Mouse (Mus musculus) lung, embryonic 14.5 days (tissue): ENCODE results near the gene Mrpl20. TPM values are rescaled to one million over a fixed set of nuclear protein-coding genes. Genes with fewer than 3 reads are reported as not detected.
A peak's percentile ranks its signal among the peaks of the same experiment; 100 is the strongest.

ENCODE experiments used
- ATAC-seq: fragments of 200-750 bp; cut with Nextera tagmentation; 2 replicates; pipeline ENCODE4 v1.8.0; 2017; ENCODE audit warnings: mild to moderate bottlenecking, moderate TSS enrichment, moderate library complexity; ENCODE audit not compliant: insufficient read depth
- DNase-seq: peaks from one replicate; pipeline ENCODE4 v3.0.0-alpha.2; 2015
- H3K27ac ChIP-seq: fragments of 300-500 bp; sonication (generic); 2 replicates; pipeline ENCODE4 v1.5.1; 2014; ENCODE audit warnings: low read depth, mild to moderate bottlenecking, moderate library complexity
- H3K27me3 ChIP-seq: fragments of 300-500 bp; sonication (generic); 2 replicates; pipeline ENCODE4 v1.6.1; 2014; ENCODE audit warnings: low read length, control low read depth; ENCODE audit not compliant: insufficient read depth
- H3K36me3 ChIP-seq: fragments of 300-500 bp; sonication (generic); 2 replicates; pipeline ENCODE4 v1.6.1; 2014; ENCODE audit warnings: control low read depth; ENCODE audit not compliant: insufficient read depth
- H3K4me1 ChIP-seq: fragments of 300-500 bp; sonication (generic); 2 replicates; pipeline ENCODE4 v1.6.1; 2014; ENCODE audit warnings: antibody characterized with exemption, control low read depth; ENCODE audit not compliant: insufficient read depth
- H3K4me2 ChIP-seq: fragments of 300-500 bp; sonication (generic); 2 replicates; pipeline ENCODE4 v1.6.1; 2014; ENCODE audit warnings: mild to moderate bottlenecking
- H3K4me3 ChIP-seq: fragments of 300-500 bp; sonication (generic); 2 replicates; pipeline ENCODE4 v1.5.1; 2014; ENCODE audit warnings: low read depth, low read length
- H3K9ac ChIP-seq: fragments of 300-500 bp; sonication (generic); 2 replicates; pipeline ENCODE4 v1.6.1; 2014
- H3K9me3 ChIP-seq: fragments of 300-500 bp; sonication (generic); 2 replicates; pipeline ENCODE4 v1.6.1; 2016; ENCODE audit warnings: low read depth, low read length, control low read depth
- CTCF ChIP-seq: IDR thresholded peaks from 2 replicates; pipeline ENCODE4 v1.5.1; 2016; ENCODE audit warnings: antibody characterized with exemption, low read depth
- WGBS: fragments of 180-500 bp; shearing (Covaris S2); extraction: QIAGEN DNeasy Blood & Tissue Kit; methylation state at CpG from one replicate; pipeline ENCODE4 v1.1.7; 2014; 5-methylcytosine and 5-hydroxymethylcytosine counted together
- microRNA-seq: library from miRNA; unstranded; fragments of <30 nt; microRNA quantifications from one replicate; pipeline ENCODE4, GENCODE M21; 2016; ENCODE audit warnings: borderline number of aligned reads
- polyA plus RNA-seq: library from polyadenylated mRNA; unstranded; fragments of >200 nt; fragmentation: Nextera tagmentation; extraction: Ambion mirVana; gene quantifications from 2 replicates; pipeline ENCODE4 v1.2.1, GENCODE M21; 2014

Gene Mrpl20
- polyA plus RNA-seq, 1 experiment from 2014 or later = 231 TPM

DNA sequence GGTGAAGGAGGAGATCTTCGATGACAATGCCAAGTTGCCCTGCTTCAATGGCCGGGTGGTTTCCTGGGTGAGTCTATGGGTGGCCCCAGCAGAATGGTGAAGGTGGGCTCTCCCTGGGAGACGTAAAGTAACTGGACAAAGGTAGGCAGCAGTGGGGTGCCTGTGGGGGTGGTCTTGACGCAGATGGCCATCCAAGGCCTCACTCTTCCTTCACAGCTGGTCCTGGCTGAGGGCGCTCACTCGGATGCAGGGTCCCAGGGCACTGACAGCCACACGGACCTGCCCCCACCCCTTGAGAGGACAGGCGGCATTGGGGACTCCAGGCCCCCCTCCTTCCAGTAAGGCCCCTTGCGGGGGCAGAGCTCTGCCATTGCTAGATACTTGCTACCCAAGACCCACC is 50.7 kb downstream of the Mrpl20 start:
- Histone ChIP-seq H3K9ac (no peak overlapping the region), H3K4me3 (no peak overlapping the region), H3K4me2 (no peak overlapping the region), H3K9me3 (no peaks in the 10 kb centered on the region), H3K27ac (no peak overlapping the region), H3K36me3 (peaks cover 52% of the 10 kb centered on the region), H3K4me1 (0 out of 2 replicates have a peak, but pooled peaks cover 3% of the 10 kb centered on the region), H3K27me3 (no peaks in the 10 kb centered on the region)
- WGBS = 87% methylated on average over 9 of the region's 9 CpGs
- ATAC-seq (no peak), DNase-seq (no peak)
- no peak for TF ChIP-seq CTCF

DNA sequence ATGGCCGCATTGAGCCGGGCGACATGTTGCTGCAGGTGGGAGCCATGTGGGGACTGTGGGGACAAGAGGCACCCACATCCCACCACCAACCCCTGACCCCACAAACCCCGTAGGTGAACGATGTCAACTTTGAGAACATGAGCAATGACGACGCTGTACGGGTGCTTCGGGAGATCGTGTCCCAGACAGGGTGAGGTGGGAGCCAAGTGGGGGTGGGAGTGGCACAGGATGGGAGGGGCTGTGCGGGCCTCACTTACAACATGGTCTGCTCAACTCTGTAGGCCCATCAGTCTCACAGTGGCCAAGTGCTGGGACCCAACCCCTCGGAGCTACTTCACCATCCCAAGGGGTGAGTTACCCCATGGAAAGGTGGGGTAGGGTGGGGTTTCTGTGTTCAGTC is 52.3 kb downstream of the Mrpl20 start:
- no peak overlapping the region for H3K27ac ChIP-seq
- H3K4me1 ChIP-seq = no peaks in the 10 kb centered on the region
- DNase-seq = no peak
- no peaks in the 10 kb centered on the region for H3K27me3 ChIP-seq
- no peak for ATAC-seq
- WGBS = 96% methylated on average over 12 of the region's 12 CpGs
- H3K4me2 ChIP-seq = no peak overlapping the region
- no peak for TF ChIP-seq CTCF
- peaks cover 63% of the 10 kb centered on the region for H3K36me3 ChIP-seq
- no peak overlapping the region for H3K4me3 ChIP-seq
- H3K9ac ChIP-seq = no peak overlapping the region
- H3K9me3 ChIP-seq = no peaks in the 10 kb centered on the region

DNA sequence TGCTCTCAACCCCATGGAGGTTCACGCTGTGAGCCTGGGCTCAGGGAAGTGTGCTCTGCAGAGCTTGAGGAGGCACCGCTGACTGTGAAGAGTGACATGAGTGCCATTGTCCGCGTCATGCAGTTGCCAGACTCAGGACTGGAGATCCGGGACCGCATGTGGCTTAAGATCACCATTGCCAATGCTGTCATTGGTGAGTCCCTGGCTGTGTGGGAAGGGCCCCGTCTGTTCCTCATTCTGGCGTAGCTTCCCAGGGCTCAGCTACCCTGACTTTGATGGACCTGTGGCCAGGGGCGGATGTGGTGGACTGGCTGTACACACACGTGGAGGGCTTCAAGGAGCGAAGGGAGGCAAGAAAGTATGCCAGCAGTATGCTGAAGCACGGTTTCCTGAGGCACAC is 53.4 kb downstream of the Mrpl20 start:
- Histone ChIP-seq H3K4me1 (no peaks in the 10 kb centered on the region), H3K27ac (no peak overlapping the region), H3K27me3 (no peaks in the 10 kb centered on the region), H3K9me3 (no peaks in the 10 kb centered on the region), H3K9ac (no peak overlapping the region), H3K36me3 (peaks cover 70% of the 10 kb centered on the region), H3K4me3 (no peak overlapping the region), H3K4me2 (no peak overlapping the region)
- ATAC-seq (no peak), DNase-seq (no peak)
- 87% methylated on average over 12 of the region's 12 CpGs for WGBS
- TF ChIP-seq CTCF = no peak

GRCm38 (mm10) chr4:155856881-155857280 is 54.2 kb downstream of the Mrpl20 start:
- peaks cover 70% of the 10 kb centered on the region for H3K36me3 ChIP-seq
- no peak for TF ChIP-seq CTCF

DNA sequence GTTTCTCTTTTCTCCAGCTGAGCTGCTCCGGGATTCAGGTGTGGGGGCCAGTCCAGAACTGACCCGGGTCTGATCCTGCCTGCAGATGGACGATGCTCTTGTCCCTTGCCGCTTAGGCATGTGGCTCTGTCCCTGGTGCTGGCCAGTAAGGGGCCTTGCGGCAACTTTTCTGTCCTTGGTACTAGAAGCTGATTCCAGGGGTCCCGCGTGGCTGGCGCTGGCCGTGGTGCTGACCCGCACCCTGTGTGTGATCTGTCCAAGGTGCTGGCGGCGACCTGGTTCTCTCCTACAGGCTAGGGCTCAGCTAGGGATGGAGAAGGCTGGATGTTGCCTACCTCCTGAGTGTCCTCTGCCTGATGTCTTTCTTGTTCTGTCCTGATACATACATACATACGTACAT is 56.6 kb downstream of the Mrpl20 start:
- no peak for TF ChIP-seq CTCF
- DNase-seq (peak; percentile 90), ATAC-seq (peak; percentile 65)
- no peak overlapping the region for H3K27ac ChIP-seq
- H3K4me2 ChIP-seq = no peak overlapping the region
- H3K4me1 ChIP-seq = no peaks in the 10 kb centered on the region
- no peak overlapping the region for H3K9ac ChIP-seq
- H3K36me3 ChIP-seq = peaks cover 59% of the 10 kb centered on the region
- no peak overlapping the region for H3K4me3 ChIP-seq
- no peaks in the 10 kb centered on the region for H3K9me3 ChIP-seq
- 15% methylated on average over 13 of the region's 13 CpGs for WGBS
- H3K27me3 ChIP-seq = no peaks in the 10 kb centered on the region

More at GRCm38 (mm10) chr4:155856881-155857280, 54.2 kb downstream of the Mrpl20 start:
- Histone ChIP-seq H3K9me3 (no peaks in the 10 kb centered on the region), H3K4me3 (no peak overlapping the region), H3K27ac (no peak overlapping the region), H3K4me1 (no peaks in the 10 kb centered on the region), H3K4me2 (no peak overlapping the region), H3K9ac (no peak overlapping the region), H3K27me3 (no peaks in the 10 kb centered on the region)
- 75% methylated on average over 3 of the region's 3 CpGs for WGBS
- DNase-seq (no peak), ATAC-seq (no peak)

Small RNAs within 50 kb of the gene (microRNA-seq; reads per million reads assigned to microRNA genes)
- gene Gm27743 = not detected

Other genes starting within 250 kb of the Mrpl20 start
- gene Nadk, start 240.5 kb upstream of the Mrpl20 start, polyA plus RNA-seq = 85.0 and 90.5 TPM in 2 replicates
- 9.5 and 9.7 TPM in 2 replicates for gene Slc35e2, start 201.5 kb upstream of the Mrpl20 start, polyA plus RNA-seq
- gene Cdk11b, start 178.0 kb upstream of the Mrpl20 start, polyA plus RNA-seq = 56.3 and 58.7 TPM in 2 replicates
- not detected in 2 replicates for gene Gm10563, start 157.5 kb upstream of the Mrpl20 start, polyA plus RNA-seq
- 34.8 and 38.7 TPM in 2 replicates for gene Mmp23, start 149.5 kb upstream of the Mrpl20 start, polyA plus RNA-seq
- 22.4 and 24.8 TPM in 2 replicates for gene Mib2, start 133.7 kb upstream of the Mrpl20 start, polyA plus RNA-seq
- gene Fndc10, start 108.5 kb upstream of the Mrpl20 start, polyA plus RNA-seq = 2.5 and 2.7 TPM in 2 replicates
- gene Ssu72, start 98.1 kb upstream of the Mrpl20 start, polyA plus RNA-seq = 153 and 156 TPM in 2 replicates
- gene Tmem240, start 68.1 kb upstream of the Mrpl20 start, polyA plus RNA-seq = 0.41 and 0.86 TPM in 2 replicates
- 96.6 and 102 TPM in 2 replicates for gene Atad3a, start 41.8 kb upstream of the Mrpl20 start, polyA plus RNA-seq
- 8.7 and 8.9 TPM in 2 replicates for gene Vwa1, start 28.2 kb upstream of the Mrpl20 start, polyA plus RNA-seq
- gene Tmem88b, start 17.0 kb upstream of the Mrpl20 start, polyA plus RNA-seq = 0.12 and 0.15 TPM in 2 replicates
- gene Ankrd65, start 12.4 kb upstream of the Mrpl20 start, polyA plus RNA-seq = not detected in 2 replicates
- 172 and 174 TPM in 2 replicates for gene Ccnl2, start 9.6 kb downstream of the Mrpl20 start, polyA plus RNA-seq
- gene Aurkaip1, start 28.4 kb downstream of the Mrpl20 start, polyA plus RNA-seq = 124 and 136 TPM in 2 replicates
- gene Mxra8, start 36.8 kb downstream of the Mrpl20 start, polyA plus RNA-seq = 148 and 155 TPM in 2 replicates
- gene Dvl1, start 44.5 kb downstream of the Mrpl20 start, polyA plus RNA-seq = 11.3 and 17.8 TPM in 2 replicates
- 0.16 and 0.22 TPM in 2 replicates for gene Tas1r3, start 60.5 kb downstream of the Mrpl20 start, polyA plus RNA-seq
- gene Cptp, start 66.6 kb downstream of the Mrpl20 start, polyA plus RNA-seq = 17.1 and 18.4 TPM in 2 replicates
- 83.6 and 84.7 TPM in 2 replicates for gene Ints11, start 66.7 kb downstream of the Mrpl20 start, polyA plus RNA-seq
- 43.6 and 50.9 TPM in 2 replicates for gene Pusl1, start 88.9 kb downstream of the Mrpl20 start, polyA plus RNA-seq
- gene Acap3, start 88.9 kb downstream of the Mrpl20 start, polyA plus RNA-seq = 17.9 and 20.5 TPM in 2 replicates
- 124 and 127 TPM in 2 replicates for gene Ube2j2, start 141.0 kb downstream of the Mrpl20 start, polyA plus RNA-seq
- gene C1qtnf12, start 159.4 kb downstream of the Mrpl20 start, polyA plus RNA-seq = 35.9 and 43.5 TPM in 2 replicates
- 17.1 and 18.2 TPM in 2 replicates for gene B3galt6, start 189.8 kb downstream of the Mrpl20 start, polyA plus RNA-seq
- 152 TPM in 2 replicates for gene Sdf4, start 190.0 kb downstream of the Mrpl20 start, polyA plus RNA-seq
- gene Tnfrsf4, start 211.0 kb downstream of the Mrpl20 start, polyA plus RNA-seq = 0.47 and 0.60 TPM in 2 replicates
- gene Tnfrsf18, start 223.3 kb downstream of the Mrpl20 start, polyA plus RNA-seq = 1.3 TPM in 2 replicates